Mouse (Mus musculus) brain, embryonic 14.5 days (tissue): ENCODE data around the gene Hsd17b2. TPM values are rescaled to one million over a fixed set of nuclear protein-coding genes. Genes with fewer than 3 reads are reported as not detected.

Source experiments
- DNase-seq: peaks from one replicate; pipeline ENCODE4 v3.0.0-alpha.2; 2011; ENCODE audit warnings: low read depth
- CTCF ChIP-seq: fragments of 200-500 bp; IDR thresholded peaks from 2 replicates; pipeline ENCODE4 v1.5.1; 2012; ENCODE audit warnings: inconsistent platforms, mild to moderate bottlenecking, moderate library complexity, borderline replicate concordance; ENCODE audit not compliant: insufficient read depth, insufficient read length; ENCODE audit errors: extremely low read depth
- POLR2A ChIP-seq: fragments of 200-500 bp; IDR thresholded peaks from 2 replicates; pipeline ENCODE4 v1.6.1; 2012; ENCODE audit warnings: mild to moderate bottlenecking, inconsistent platforms, borderline replicate concordance; ENCODE audit not compliant: poor library complexity, insufficient read depth, insufficient read length, severe bottlenecking; ENCODE audit errors: extremely low read depth
- polyA plus RNA-seq: library from polyadenylated mRNA; depleted of rRNA; stranded (reverse); fragments of >200 nt; gene quantifications from 2 replicates; pipeline ENCODE4 v1.2.3, GENCODE M21; 2012; rRNA removed

Hsd17b2 gene
- polyA plus RNA-seq, 1 experiment, result not detected

DNA sequence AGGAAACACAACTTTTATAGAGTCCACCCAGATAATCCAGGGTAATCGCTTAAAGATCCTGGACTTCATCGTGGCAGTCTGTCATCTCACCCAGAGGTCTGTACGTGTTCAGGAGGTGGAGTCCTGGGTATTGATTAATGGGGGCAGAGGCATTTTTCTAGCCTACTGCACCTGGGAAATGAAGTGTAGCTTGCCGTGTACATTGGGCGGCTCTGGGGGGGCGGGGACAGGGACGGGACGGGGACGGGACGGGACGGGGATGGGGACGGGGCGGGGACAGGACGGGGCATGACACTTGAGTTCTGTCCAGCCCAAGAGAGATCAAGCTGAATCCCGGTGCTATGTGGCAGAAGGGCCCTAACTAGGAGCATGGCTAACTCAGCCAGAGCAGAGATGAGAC is 94.8 kb downstream of the Hsd17b2 start:
- TF ChIP-seq CTCF (no peak), POLR2A (no peak)

DNA sequence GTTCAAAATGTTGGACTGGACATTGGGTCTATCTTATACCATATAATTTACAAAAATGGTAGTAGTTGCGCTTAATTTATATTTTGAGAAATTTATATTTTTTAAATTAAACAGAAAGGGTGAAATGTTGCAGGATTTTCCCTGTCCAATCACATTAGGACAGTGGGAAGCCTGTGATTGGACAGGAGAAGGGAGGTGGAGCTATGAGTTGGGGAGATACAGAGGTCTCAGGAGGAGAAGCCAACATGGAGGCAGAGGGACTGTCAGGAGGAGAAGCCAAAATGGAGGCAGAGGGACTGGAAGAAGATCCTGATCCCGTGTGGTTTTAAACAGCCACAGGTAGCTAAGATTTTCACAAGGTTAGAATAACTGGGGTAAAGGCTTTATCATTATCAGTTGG is 96.4 kb downstream of the Hsd17b2 start:
- no peak for DNase-seq
- TF ChIP-seq POLR2A (no peak), CTCF (no peak)

More for the DNA sequence above, 94.8 kb downstream of the Hsd17b2 start:
- no peak for DNase-seq

DNA sequence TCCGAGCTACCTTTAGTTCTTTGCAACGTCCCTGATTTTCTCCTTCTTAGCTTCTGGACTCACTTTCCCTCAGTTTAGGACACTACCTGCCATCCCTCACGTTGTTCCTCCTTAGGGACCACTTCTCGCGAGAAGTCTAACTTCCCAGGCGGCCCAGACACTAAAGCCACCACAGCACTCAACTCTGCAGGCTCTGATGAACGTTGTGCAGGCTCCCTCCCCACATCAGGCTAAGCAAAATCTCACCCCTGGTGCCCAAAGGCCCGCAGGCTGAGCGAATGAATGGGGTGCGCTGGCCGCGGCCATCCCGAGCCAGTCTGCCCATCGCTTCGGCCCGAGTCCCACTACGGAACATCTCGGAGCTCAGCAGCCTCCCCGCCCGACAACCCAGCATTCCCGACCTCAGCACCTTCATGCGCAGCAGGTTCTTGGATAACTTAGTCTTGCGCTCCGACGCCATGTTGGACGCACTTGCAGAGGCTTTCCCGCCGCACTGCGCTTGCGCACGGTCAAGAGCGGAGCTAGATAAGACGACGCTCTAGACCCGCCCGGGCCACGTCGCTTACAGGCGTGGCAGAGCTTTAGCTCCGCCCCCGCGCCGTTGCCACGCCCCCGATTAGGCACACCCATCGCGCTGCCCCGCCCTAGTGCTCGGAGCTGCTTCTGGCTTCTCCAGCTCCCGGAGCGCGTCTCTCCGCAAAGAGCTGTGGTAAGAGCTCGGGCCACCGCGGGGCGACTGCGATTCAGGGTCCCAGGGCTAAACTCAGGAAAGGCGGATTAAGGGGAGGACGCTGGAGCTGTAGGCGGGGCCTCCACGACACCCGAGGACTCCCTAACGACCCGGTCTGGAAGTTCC is 100.0 kb downstream of the Hsd17b2 start, which contains the start of gene Mphosph6:
TSS of gene Mphosph6 (minus strand) at position 501 of the 856 bp plus-strand sequence.
- DNase-seq, result peak; percentile 99
- TF ChIP-seq CTCF (no peak), POLR2A (peak; percentile 66; the same call in 1 of the 2 replicates)

DNA sequence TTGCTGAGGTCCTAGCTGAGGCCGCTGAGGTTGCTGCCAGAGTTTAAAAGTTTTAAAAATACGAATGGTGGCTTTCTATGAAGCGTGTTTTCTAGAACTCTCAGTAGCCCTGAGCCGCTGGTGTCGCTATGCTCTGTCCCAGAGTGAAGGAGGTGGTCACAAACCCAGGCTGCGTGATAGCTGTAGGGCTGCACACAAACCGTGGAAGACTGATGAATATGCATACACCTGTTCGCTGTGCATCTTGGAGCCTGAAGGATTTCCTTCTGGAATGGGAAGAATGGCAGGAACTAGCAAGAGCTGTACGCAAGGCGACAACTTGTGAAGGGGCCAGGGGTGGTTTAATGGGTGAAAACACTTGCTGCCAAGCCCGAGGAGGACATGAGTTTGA is 100.6 kb downstream of the Hsd17b2 start:
- DNase-seq, result no peak
- no peak for TF ChIP-seq POLR2A
- no peak for TF ChIP-seq CTCF

DNA sequence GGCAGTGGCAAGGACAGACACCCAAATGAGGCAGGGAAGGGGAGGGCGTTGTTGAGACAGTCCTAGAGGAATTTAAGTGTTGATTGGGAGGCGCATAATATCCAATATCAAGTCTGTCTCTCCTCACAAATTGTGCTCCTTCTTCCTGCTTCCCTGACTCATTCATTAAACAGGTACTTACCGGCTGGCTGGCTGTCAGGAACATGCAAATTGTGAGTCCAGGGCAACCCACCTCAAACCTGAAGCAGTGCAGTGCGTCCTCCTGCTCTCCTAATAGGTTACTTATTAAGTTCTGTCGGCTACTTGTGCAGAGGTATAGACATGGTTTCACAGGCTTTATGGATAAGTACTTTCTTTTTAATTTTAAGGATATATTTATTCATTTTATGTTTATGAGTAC is 103.7 kb downstream of the Hsd17b2 start:
- no peak for DNase-seq
- TF ChIP-seq CTCF, result no peak
- no peak for TF ChIP-seq POLR2A

Other genes starting within 250 kb of the Hsd17b2 start
- 0.82 and 1.5 TPM in 2 replicates for gene Plcg2, start 203.6 kb upstream of the Hsd17b2 start, polyA plus RNA-seq
- 1.7 and 1.8 TPM in 2 replicates for gene Sdr42e1, start 28.2 kb upstream of the Hsd17b2 start, polyA plus RNA-seq
- gene Mphosph6, start 100.0 kb downstream of the Hsd17b2 start, polyA plus RNA-seq, result 19.8 and 21.5 TPM in 2 replicates